Mouse (Mus musculus) hindbrain, postnatal 0 days (tissue): Measurements from ENCODE around the gene Rpia. TPM values are rescaled to one million over a fixed set of nuclear protein-coding genes. Genes with fewer than 3 reads are reported as not detected.

Experiments
- ATAC-seq: fragments of 200-750 bp; cut with Nextera tagmentation; 2 replicates; pipeline ENCODE4 v1.8.0; 2017; ENCODE audit warnings: mild to moderate bottlenecking, moderate TSS enrichment, moderate library complexity
- DNase-seq: peaks from one replicate; pipeline ENCODE4 v3.0.0-alpha.2; 2015; ENCODE audit warnings: low spot score
- H3K27ac ChIP-seq: fragments of 300-500 bp; sonication (generic); 2 replicates; pipeline ENCODE4 v1.5.1; 2014; ENCODE audit warnings: mild to moderate bottlenecking
- H3K27me3 ChIP-seq: fragments of 300-500 bp; sonication (generic); 2 replicates; pipeline ENCODE4 v1.6.1; 2014; ENCODE audit warnings: low read length, mixed read lengths; ENCODE audit not compliant: insufficient read depth
- H3K36me3 ChIP-seq: fragments of 300-500 bp; sonication (generic); 2 replicates; pipeline ENCODE4 v1.6.1; 2014; ENCODE audit warnings: low read length, mixed read lengths; ENCODE audit not compliant: insufficient read depth
- H3K4me1 ChIP-seq: fragments of 300-500 bp; sonication (generic); 2 replicates; pipeline ENCODE4 v1.6.1; 2014; ENCODE audit warnings: antibody characterized with exemption, low read length, mixed read lengths; ENCODE audit not compliant: insufficient read depth
- H3K4me2 ChIP-seq: fragments of 300-500 bp; sonication (generic); 2 replicates; pipeline ENCODE4 v1.6.1; 2014; ENCODE audit warnings: low read depth, mild to moderate bottlenecking, low read length, moderate library complexity, mixed read lengths
- H3K4me3 ChIP-seq: fragments of 300-500 bp; sonication (generic); 2 replicates; pipeline ENCODE4 v1.5.1; 2014; ENCODE audit warnings: low read length
- H3K9ac ChIP-seq: fragments of 300-500 bp; sonication (generic); replicated peaks from 2 replicates; pipeline ENCODE4 v1.6.1; 2014; ENCODE audit warnings: mild to moderate bottlenecking, low read length, moderate library complexity, mixed read lengths
- H3K9me3 ChIP-seq: fragments of 300-500 bp; sonication (generic); 2 replicates; pipeline ENCODE4 v1.6.1; 2016; ENCODE audit warnings: low read length, mixed read lengths
- CTCF ChIP-seq: IDR thresholded peaks from 2 replicates; pipeline ENCODE4 v1.5.1; 2016; ENCODE audit warnings: antibody characterized with exemption, control low read depth, low read depth
- whole genome bisulfite sequencing: fragments of 180-500 bp; shearing (Covaris S2); extraction: QIAGEN DNeasy Blood & Tissue Kit; methylation state at CpG from one replicate; pipeline ENCODE4 v1.1.7; 2014; 5-methylcytosine and 5-hydroxymethylcytosine counted together
- polyA plus RNA-seq: library from polyadenylated mRNA; unstranded; fragments of >200 nt; fragmentation: Nextera tagmentation; extraction: Ambion mirVana; gene quantifications from 2 replicates; pipeline ENCODE4 v1.2.1, GENCODE M21; 2015
- total RNA-seq: library from RNA; depleted of rRNA; stranded (reverse); fragments of >200 nt; gene quantifications from 2 replicates; pipeline ENCODE4 v1.2.3, GENCODE M21; 2014

Rpia gene
- total and polyA plus RNA-seq, 2 experiments from 2014 or later = 1.7 to 9.0 TPM

DNA sequence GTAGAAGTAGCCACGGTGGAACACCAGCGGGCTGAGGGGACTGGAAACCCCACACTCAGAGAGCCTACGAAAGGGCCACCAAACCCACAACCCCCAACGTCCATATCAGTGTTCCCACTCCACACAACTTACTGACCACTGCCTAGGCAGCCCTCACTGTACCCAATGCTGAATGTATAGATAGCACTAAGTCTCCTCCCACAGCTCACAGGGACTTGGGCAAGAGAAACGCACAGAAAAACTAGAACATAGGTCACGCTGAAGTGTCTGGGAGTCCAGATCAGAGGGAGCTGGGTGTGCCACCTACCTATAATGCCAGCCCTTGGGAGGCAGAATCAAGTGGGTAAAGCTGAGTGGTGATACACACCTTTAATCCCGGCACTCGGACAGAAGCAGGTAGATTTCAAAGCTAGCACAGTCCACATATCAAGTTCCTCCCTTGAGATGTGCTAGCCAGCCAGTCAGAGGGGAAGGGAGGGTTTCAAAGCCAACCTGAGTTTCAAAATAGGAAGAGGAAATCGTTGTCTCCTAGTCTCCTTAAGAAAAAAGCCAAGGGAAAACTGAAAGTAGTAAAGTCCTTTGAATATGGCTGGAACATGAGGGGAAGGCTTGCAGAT is 1.9 kb downstream of the Rpia start:
- TF ChIP-seq CTCF = no peak
- H3K9ac ChIP-seq = no peak overlapping the region
- no peaks in the 10 kb centered on the region for H3K27me3 ChIP-seq
- H3K4me3 ChIP-seq = peak overlapping the region; percentile 70; the same call in 1 of the 2 replicates
- ATAC-seq (no peak), DNase-seq (no peak)
- WGBS = 88% methylated on average over 9 of the region's 9 CpGs
- no peaks in the 10 kb centered on the region for H3K36me3 ChIP-seq
- H3K27ac ChIP-seq = no peak overlapping the region
- peaks cover 17% of the 10 kb centered on the region for H3K4me1 ChIP-seq
- peak overlapping the region; percentile 76 for H3K4me2 ChIP-seq
- no peaks in the 10 kb centered on the region for H3K9me3 ChIP-seq

DNA sequence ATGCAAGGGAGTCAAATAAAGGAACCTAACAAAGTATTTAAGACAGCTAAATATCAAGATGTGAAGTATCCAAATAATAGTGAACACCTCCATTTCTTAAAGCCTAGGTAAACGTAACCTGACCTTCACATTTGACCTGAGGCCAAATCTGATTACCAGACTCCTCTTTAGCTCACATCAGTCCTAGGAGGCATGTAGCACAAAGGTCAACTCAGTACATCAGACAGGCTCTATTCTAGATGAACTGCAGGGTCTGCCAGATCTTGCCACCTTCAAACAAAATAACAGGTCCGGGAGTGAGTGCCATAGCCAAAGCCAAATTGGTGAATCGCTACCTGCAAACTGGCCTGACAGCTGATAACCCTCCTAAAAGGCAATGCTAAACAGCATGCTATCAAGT is 2.9 kb downstream of the Rpia start:
- Histone ChIP-seq H3K9me3 (no peaks in the 10 kb centered on the region), H3K9ac (no peak overlapping the region), H3K27ac (no peak overlapping the region), H3K36me3 (peaks cover 4% of the 10 kb centered on the region; the same call in 1 of the 2 replicates), H3K4me3 (no peak overlapping the region), H3K4me1 (peaks cover 17% of the 10 kb centered on the region), H3K27me3 (no peaks in the 10 kb centered on the region), H3K4me2 (no peak overlapping the region)
- no peak for TF ChIP-seq CTCF
- no peak for DNase-seq
- ATAC-seq = no peak
- 98% methylated on average over 3 of the region's 3 CpGs for WGBS

DNA sequence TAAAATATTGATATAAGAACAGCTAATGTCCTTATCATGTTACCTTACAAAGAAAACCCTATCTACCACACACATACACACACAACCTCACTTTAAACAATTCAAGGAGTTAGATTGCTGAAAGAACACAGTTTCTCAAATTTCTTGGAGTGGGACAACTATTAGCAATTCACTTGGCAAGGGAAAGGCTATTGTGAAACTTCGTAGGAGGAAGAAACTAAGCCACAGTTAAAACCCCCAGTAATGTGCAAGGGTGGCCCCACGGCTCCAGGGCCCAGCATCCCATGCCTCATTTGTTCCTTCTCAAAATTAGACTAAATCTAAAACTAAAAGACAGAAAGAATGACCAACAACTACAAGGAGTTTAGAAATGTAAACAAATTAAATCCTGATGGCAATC is 4.5 kb downstream of the Rpia start:
- H3K4me1 ChIP-seq = peaks cover 12% of the 10 kb centered on the region
- 59% methylated on average over 2 of the region's 2 CpGs for WGBS
- H3K36me3 ChIP-seq = peaks cover 10% of the 10 kb centered on the region; the same call in 1 of the 2 replicates
- no peak for DNase-seq
- H3K9ac ChIP-seq = no peak overlapping the region
- H3K9me3 ChIP-seq = no peaks in the 10 kb centered on the region
- TF ChIP-seq CTCF = no peak
- no peaks in the 10 kb centered on the region for H3K27me3 ChIP-seq
- H3K27ac ChIP-seq = no peak overlapping the region
- H3K4me2 ChIP-seq = no peak overlapping the region
- H3K4me3 ChIP-seq = no peak overlapping the region
- no peak for ATAC-seq

DNA sequence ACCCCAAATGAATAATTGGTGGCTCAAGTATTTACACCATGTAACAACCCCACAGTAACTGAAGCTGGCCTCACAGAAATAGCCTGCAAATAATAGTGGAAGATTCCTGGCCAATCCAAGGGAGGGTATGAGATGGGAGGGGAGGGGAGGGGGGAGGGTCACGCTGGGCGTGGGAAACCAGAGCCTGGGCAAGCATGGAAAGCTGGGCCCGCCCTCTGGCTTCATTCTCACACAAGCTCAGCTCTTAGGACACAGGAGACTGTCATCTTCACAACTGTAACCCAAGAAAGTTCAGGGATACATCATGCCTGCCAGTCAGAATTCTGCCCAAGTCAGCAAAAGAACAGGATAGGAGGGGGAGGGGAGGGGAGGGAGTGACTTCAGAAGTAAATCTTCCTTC is 6.2 kb downstream of the Rpia start:
- WGBS = 36% methylated on average over 3 of the region's 3 CpGs
- Histone ChIP-seq H3K36me3 (peaks cover 10% of the 10 kb centered on the region; the same call in 1 of the 2 replicates), H3K4me3 (no peak overlapping the region), H3K27me3 (no peaks in the 10 kb centered on the region), H3K4me1 (peaks cover 8% of the 10 kb centered on the region), H3K27ac (no peak overlapping the region), H3K4me2 (no peak overlapping the region), H3K9me3 (no peaks in the 10 kb centered on the region), H3K9ac (no peak overlapping the region)
- no peak for ATAC-seq
- DNase-seq = no peak
- no peak for TF ChIP-seq CTCF

DNA sequence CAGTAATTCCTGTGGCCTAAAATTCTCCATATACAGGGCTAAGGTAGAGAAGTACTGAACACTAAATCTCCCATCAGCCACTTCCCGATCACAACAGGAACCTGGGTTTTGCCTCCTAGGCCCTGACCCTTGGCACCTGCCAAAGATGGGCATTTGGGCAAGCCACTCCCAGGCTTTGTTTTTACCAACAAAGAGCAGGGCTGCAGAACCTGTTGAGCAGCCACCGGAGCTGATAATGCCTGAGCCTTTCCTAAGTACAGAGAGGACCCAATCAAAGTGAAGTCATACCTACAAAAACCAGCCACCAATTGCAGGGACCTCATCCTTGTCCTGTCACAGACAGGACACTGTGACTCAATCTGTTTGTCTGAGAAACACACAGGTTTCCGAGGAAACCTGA is 7.2 kb downstream of the Rpia start:
- Histone ChIP-seq H3K9ac (no peak overlapping the region), H3K27ac (no peak overlapping the region), H3K4me3 (no peak overlapping the region), H3K4me2 (no peak overlapping the region), H3K4me1 (no peaks in the 10 kb centered on the region), H3K27me3 (no peaks in the 10 kb centered on the region), H3K36me3 (peaks cover 10% of the 10 kb centered on the region; the same call in 1 of the 2 replicates), H3K9me3 (no peaks in the 10 kb centered on the region)
- 89% methylated on average over 3 of the region's 3 CpGs for WGBS
- no peak for DNase-seq
- no peak for ATAC-seq
- no peak for TF ChIP-seq CTCF

DNA sequence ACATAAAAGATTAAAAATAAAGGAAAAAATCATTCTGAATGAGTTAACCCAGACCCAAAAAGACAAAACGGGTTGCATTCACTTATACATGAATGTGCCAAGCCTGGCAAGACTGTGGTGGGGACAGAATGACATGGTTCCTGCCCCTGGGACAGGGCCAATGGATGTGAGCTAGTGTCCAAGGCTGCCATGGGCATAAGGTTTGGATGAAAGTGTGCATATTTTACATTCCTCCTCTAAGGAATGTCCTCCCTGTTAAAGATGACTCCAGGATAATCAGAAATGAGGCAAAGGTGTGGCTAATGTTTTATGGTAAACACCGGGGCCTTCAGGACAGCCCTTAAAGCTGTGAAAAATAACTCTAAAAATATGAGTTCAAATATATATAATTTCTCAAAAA is 10.7 kb downstream of the Rpia start:
- DNase-seq = no peak
- 94% methylated on average over 2 of the region's 2 CpGs for WGBS
- Histone ChIP-seq H3K9ac (no peak overlapping the region), H3K36me3 (peaks cover 10% of the 10 kb centered on the region; the same call in 1 of the 2 replicates), H3K27ac (no peak overlapping the region), H3K4me3 (no peak overlapping the region), H3K4me1 (no peaks in the 10 kb centered on the region), H3K4me2 (no peak overlapping the region), H3K27me3 (no peaks in the 10 kb centered on the region), H3K9me3 (no peaks in the 10 kb centered on the region)
- no peak for ATAC-seq
- TF ChIP-seq CTCF = no peak

DNA sequence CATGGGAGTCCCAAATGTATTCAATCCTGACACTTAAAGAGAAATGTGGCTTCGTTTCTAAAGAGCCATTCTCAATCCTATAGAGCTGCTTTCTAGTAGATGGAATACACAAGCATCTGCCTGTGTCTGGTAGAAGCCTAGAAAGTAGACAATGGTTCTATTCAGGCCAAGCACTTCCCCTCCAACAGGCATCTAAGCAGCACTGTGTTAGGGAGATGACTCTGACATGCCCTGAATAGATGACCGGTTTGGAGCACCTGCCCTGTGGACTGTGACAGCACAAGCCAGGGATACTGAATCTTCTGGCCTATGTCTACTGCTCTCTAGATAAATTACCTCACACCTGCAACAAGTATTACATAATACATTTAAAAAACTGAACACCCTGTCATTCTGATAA is 17.7 kb downstream of the Rpia start:
- Histone ChIP-seq H3K9me3 (no peaks in the 10 kb centered on the region), H3K4me1 (no peaks in the 10 kb centered on the region), H3K36me3 (peaks cover 28% of the 10 kb centered on the region), H3K27me3 (no peaks in the 10 kb centered on the region), H3K9ac (no peak overlapping the region), H3K27ac (0 out of 2 replicates have a peak overlapping the region, but pooled peaks have one; percentile 11), H3K4me2 (no peak overlapping the region), H3K4me3 (no peak overlapping the region)
- ATAC-seq (peak; percentile 76), DNase-seq (peak; percentile 5)
- WGBS = 48% methylated on average over 2 of the region's 2 CpGs
- no peak for TF ChIP-seq CTCF
